Mouse (Mus musculus) T-helper 1 cell (primary cell): ENCODE results near the gene Syt16.

Experiments used
- in situ Hi-C: fragments of 300-600 bp; cut with MboI, MseI; formaldehyde crosslinking; loops from one replicate; pipeline ENCODE4 v1.15.1; 2025; ENCODE audit warnings: high pct_unique_total_duplicates

Gene Syt16

GRCm38 (mm10) chr12:73997297-73998127, at the start of gene Syt16:
TSS of gene Syt16 (plus strand) at chr12:73997661.
- in situ Hi-C loops: no loop called here

GRCm38 (mm10) chr12:73948415-73948814, 49.0 kb upstream of the Syt16 start:
- in situ Hi-C loops: loop anchor here (25.0 kb wide), 1 partner anchor 386 kb away; no protein-coding TSS in a partner anchor

- in situ Hi-C loops: loop anchor here (25.0 kb wide), 2 partner anchors 387 to 1187 kb away; partner anchors contain the start of gene Ppm1a
These were observed 48.0 kb upstream of the Syt16 start for GRCm38 (mm10) chr12:73949318-73950058.

- in situ Hi-C loops: loop anchor here (25.0 kb wide), 1 partner anchor 1191 kb away; the partner anchor contains the start of gene Ppm1a
These were observed 44.6 kb upstream of the Syt16 start for GRCm38 (mm10) chr12:73952879-73953278.

- in situ Hi-C loops: loop anchor here (25.0 kb wide), 1 partner anchor 1191 kb away; the partner anchor contains the start of gene Ppm1a
These were observed 43.9 kb upstream of the Syt16 start for GRCm38 (mm10) chr12:73953420-73954186.

- in situ Hi-C loops: loop anchor here (25.0 kb wide), 1 partner anchor 1192 kb away; the partner anchor contains the start of gene Ppm1a
These were observed 42.7 kb upstream of the Syt16 start for GRCm38 (mm10) chr12:73954785-73955184.

GRCm38 (mm10) chr12:73957676-73958075, 39.8 kb upstream of the Syt16 start:
- in situ Hi-C loops: loop anchor here (25.0 kb wide), 1 partner anchor 1195 kb away; the partner anchor contains the start of gene Ppm1a

GRCm38 (mm10) chr12:73958830-73959229, 38.6 kb upstream of the Syt16 start:
- in situ Hi-C loops: loop anchor here (25.0 kb wide), 1 partner anchor 1197 kb away; the partner anchor contains the start of gene Ppm1a

GRCm38 (mm10) chr12:73964291-73965281, 32.9 kb upstream of the Syt16 start, which contains the start of gene Snapc1:
TSS of gene Snapc1 (plus strand) at chr12:73964481.
- in situ Hi-C loops: loop anchor here (25.0 kb wide), 1 partner anchor 1202 kb away; the partner anchor contains the start of gene Ppm1a

GRCm38 (mm10) chr12:73969142-73969541, 28.3 kb upstream of the Syt16 start:
- in situ Hi-C loops: loop anchor here (25.0 kb wide), 1 partner anchor 1207 kb away; the partner anchor contains the start of gene Ppm1a

- in situ Hi-C loops: loop anchor here (25.0 kb wide), 1 partner anchor 1212 kb away; the partner anchor contains the start of gene Ppm1a
These were observed 22.9 kb upstream of the Syt16 start for GRCm38 (mm10) chr12:73974584-73974983.

GRCm38 (mm10) chr12:73978144-73978543, 19.3 kb upstream of the Syt16 start:
- in situ Hi-C loops: no loop called here

GRCm38 (mm10) chr12:73979667-73980066, 17.8 kb upstream of the Syt16 start:
- in situ Hi-C loops: no loop called here

- in situ Hi-C loops: no loop called here
These were observed 14.9 kb upstream of the Syt16 start for GRCm38 (mm10) chr12:73982533-73982932.

- in situ Hi-C loops: no loop called here
These were observed 11.2 kb upstream of the Syt16 start for GRCm38 (mm10) chr12:73986299-73986698.

GRCm38 (mm10) chr12:73988393-73989008, 9.0 kb upstream of the Syt16 start:
- in situ Hi-C loops: no loop called here

GRCm38 (mm10) chr12:73989594-73989993, 7.9 kb upstream of the Syt16 start:
- in situ Hi-C loops: no loop called here

GRCm38 (mm10) chr12:73996906-73997296, 560 bp upstream of the Syt16 start:
- in situ Hi-C loops: no loop called here

GRCm38 (mm10) chr12:73998128-73998456, 631 bp downstream of the Syt16 start:
- in situ Hi-C loops: no loop called here
